Mouse (Mus musculus): ENCODE data around the gene Pnpla6.

Pnpla6 gene

DNA sequence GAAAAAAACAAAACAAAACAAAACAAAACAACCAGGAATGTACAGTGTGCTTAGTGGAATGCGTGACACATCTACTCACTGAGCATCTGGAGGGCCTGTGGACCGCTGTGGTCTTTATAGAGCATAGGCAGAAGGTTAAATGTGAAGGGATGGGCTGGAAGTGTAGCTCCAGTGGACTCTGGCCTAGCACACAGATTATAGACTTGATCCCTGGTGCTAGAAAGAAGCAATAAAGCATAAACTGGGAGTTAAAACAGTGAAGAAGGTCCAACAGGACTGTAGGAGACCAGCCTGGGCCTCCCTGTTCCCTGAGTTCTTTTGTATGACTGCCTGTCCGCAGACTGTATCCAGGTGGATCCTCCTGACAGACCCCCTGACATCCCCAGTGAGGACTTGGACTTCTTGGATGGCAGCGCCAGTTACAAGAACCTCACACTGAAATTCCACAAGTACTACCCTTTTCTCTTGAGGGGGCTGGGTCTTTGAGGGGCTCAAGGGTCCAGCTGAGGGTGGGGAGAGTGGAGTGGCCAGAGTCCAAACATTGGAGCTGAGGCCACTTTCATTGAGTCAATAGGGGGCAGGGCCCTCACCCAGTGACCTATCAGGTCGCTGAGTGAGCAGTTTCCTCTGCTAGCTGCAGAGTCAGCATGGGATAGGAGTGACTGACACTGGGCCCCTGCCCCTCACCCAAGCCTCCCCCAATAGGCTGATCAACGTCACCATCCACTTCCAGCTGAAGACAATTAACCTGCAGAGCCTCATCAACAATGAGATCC is 7.0 kb upstream of the Pnpla6 start:
- no peak for DNase-seq

DNA sequence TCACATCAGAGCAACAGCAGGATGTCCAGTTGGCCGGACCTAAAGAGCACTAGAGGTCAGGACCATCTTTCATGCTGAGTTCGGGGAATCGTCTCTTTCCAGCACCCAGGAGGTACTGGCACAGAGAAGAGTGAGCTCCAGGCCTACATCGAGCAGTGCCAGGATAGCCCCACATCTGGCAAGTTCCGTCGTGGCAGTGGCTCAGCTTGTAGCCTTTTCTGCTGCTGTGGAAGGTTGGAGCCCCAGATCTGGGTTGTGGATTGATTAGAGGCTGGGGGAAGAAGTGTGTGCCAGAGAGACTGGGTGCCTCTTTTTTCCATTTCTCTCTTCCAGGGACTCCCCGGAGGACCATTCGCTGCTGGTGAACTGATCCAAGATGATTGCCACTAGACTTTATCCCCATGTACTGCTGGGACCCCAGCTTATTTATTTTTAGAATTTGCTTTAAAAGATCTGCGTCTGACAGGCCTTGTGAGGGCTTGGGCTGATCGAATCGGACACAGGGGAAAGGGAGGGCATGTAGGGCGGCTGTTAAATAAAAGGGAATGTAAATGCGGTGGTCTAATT is 420 bp upstream of the Pnpla6 start:
- DNase-seq = peak; percentile 24

DNA sequence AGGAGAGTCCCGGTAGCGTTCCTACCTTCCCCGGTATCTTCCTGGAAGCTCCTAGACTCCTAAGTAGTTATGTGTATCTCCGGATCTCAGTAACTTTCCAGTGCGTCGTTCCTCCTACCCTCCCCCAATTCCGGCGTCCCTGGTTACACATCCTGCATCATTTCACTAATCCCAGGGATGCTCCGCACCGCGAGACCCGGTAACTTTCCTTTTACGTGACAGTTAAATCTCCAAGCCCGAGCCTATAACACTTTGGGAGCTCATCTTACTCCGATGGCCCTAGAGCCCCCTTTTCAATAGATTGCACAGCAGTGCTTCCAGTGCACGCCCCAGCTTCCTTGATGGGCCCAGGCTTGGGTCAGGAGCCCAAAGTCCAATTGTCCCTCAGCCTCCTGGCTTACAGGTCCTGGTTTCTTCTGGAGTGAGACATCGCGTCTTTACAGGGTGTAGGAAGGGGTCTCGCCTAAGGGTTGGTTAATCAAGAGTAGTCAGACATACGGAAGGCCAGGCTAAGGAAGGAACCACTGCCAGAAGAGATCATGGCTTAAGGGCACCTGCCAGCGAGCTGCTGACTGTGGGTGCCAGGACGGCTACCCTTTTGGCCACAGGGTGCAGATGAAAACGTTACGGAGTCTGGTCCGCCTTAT is 710 bp downstream of the Pnpla6 start:
- DNase-seq = peak; percentile 76

DNA sequence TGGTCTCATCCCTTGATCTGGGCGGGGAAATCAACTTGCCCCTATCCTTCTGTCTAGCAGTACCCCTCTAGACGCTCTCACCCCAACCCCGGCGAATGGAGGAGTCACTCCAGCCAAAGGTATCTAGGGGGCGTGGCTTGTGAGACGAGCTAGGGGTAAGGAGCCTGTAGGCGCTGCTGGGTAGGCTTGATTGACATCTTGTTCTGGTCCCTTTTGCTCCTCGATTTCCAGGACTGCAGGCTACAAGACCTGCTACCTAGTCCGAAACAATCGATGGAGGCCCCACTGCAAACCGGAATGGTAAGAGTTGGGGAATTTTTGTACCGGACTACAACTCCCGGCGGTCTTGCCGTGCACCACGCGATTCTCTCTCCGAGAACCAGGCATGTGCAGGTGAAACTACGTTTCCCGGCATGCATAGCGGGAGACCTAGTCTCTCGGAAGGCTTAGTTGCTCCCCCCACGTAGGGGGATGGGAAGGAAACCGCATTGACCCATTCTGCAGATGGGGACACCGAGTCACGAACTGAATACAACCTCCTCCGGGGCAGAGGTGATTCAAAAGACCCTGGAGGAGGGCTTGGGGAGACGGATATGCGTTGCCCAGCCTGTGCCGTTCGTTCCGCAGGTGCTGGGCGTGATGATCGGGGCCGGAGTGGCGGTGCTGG is 1.4 kb downstream of the Pnpla6 start:
- DNase-seq = peak; percentile 96

DNA sequence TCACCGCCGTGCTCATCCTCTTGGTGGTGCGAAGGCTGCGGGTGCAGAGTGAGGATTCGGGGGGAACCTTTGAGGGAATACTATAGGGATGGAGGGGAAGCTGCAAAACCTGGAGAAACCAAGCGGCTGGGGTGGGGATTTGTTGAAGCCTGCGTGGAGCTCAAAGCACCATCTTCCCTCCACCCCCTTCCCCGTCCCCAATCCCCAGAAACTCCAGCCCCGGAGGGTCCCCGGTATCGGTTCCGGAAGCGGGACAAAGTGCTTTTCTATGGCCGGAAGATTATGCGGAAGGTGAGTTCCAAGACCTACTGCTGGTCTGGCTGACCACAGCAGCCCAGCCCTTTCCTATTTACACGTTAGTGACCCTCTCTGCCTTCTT is 1.9 kb downstream of the Pnpla6 start:
- peak; percentile 58 for DNase-seq

DNA sequence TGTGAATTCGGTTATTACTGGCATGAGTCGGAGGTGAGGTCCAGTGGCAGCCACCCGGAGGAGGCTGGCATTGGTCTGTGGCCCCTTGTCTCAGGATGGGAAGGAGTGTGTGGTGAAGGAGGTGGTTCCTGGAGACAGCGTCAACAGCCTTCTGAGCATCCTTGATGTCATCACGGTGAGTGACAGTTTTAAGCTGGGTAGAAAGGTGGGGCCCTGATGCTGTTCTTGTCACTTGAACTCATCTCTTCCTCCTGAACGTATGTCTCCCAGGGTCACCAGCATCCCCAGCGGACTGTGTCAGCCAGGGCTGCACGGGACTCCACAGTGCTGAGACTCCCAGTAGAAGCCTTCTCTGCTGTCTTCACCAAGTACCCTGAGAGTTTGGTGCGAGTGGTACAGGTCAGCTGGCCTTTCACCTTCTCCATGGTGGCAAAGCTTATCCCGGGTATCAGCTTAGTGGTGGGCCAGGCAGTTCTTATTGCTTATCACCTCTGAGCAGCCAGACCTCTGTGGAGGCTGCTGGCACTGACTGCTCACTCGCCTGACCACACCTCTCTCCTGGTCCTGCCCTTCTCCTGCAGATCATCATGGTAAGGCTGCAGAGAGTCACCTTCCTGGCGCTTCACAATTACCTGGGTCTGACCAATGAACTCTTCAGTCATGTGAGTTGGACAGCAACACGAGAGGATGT is 7.0 kb downstream of the Pnpla6 start:
- no peak for DNase-seq

DNA sequence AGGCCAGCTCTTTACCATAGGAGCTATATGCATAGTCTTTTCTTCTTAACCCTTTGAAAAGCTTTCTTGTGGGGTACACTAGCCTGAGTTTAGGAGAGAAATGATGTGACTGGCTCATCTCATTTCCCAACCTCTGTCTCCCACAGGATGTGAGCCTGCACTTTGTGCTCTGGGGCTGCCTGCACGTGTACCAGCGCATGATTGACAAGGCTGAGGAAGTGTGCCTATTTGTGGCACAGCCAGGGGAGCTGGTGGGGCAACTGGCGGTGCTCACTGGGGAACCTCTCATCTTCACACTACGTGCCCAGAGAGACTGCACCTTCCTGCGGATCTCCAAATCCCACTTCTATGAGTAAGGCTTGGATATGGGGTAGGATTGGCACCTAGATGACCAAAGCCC is 15.6 kb downstream of the Pnpla6 start:
- no peak for DNase-seq

DNA sequence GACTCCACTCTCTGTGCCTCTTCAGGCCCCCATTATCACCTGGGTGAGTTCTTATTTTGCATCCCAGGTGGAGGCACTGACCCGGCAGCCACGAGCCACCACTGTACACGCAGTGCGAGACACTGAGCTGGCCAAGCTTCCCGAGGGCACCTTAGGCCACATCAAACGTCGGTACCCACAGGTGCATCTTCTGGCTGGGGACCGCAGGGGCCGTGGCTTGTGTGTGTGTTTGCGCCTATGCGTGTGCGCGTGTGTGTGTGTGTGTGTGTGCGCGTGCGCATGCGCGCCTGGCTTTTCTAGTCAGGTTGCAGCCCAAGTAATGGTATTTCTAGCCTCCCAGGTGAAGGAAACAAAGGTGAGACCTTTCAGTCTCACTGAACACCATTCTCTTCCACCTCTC is 16.8 kb downstream of the Pnpla6 start:
- DNase-seq = no peak

DNA sequence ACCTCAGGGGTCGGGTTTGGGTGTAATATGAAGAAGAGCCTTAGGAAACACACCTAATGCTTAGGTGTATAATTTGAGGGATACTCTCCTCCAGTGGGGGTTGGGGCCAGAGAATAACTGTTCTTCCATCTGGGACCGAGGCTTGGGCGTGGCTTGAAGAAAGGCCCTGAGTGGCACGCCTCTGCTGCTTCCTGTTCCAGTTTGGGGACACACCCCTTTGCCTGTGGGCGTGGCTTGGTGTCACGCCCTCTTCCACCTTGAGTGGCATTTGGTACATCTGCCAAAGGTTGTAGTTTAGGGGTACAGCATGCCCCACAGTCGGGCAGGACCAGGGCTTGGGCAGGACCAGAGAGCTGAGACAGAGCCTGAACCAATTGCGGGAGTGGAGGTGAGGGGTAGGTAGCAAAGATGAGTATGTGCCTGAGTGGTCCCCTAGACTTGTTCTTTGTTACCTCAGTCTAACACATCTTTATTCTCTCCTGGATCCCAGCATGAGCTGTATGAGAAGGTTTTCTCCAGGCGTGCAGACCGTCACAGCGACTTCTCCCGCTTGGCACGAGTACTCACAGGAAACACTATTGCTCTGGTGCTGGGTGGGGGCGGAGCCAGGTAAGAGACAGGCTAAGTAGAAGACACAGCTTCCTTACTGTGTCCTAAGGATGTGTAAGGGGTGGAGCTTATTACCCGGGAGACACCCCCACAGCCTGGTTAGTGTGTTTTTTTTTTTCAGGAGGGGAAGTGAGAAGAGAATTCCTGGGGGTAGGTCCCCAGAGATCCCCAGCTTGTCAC is 21.1 kb downstream of the Pnpla6 start:
- peak; percentile 13 for DNase-seq

DNA sequence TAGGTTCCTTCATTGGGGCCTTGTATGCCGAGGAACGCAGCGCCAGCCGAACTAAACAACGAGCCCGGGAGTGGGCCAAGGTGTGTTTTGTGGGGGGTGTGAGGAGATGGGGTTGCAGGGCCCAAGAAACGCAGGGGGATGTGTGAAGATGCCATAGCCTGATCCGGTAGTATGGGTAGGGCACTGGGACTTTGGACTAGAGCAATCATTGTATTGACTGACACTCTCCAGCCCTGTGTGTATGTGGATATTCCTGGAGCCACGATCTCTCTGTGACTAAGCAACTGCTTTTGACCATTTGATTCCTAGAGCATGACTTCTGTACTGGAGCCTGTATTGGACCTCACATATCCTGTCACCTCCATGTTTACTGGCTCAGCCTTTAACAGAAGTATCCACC is 21.8 kb downstream of the Pnpla6 start:
- DNase-seq = no peak

DNA sequence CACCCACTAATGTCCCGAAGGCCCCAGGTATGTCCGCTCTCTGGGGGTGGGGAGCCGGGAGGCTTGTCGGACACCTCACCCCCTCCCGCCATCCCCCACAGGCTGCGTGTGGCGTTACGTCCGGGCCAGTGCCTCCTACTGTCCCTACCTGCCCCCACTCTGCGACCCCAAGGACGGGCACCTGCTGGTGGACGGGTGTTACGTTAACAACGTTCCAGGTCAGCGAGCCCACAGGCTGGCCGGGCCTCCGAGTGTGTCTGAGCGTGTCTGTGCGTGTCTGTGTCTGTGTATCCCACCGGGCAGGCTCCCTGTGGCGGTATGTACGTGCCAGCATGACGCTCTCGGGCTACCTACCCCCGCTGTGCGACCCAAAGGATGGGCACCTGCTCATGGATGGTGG is 22.5 kb downstream of the Pnpla6 start:
- no peak for DNase-seq

DNA sequence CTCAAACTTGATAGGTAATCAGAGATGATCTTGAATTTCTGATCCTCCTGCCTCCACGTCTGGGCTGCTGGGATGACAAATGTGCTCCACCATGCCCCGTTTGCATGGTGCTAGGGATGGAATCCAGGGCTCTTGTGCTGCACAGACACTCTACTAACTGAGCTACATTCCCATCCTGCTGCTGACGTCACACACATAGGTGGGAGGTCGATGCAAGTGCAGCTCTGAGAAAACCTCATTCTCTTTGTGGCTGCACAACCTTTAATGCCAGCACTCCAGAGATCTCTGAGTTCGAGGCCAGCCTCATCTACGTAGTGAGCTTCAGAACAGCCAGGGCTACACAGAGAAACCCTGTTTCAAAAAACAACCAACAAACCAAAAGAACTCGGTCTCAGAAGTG is 24.0 kb downstream of the Pnpla6 start:
- DNase-seq = no peak

DNA sequence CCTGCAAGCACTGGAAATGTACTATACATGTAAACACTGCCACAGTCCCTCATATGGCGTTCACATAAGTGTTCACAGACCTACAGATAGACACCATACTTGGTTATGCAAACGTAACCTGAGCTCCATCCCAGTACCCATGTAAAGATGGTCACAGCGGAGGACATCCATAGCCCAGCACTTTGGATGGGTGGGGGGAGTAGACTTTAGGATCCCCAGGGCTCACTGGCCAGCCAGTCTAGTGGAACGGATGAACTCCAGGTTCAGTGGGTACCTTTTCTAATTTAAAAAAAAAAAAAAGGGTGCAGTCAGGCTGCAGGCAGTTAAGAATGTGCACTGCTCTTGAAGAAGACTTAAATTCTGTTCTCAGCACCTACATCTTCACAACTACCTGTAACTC is 24.9 kb downstream of the Pnpla6 start:
- no peak for DNase-seq

DNA sequence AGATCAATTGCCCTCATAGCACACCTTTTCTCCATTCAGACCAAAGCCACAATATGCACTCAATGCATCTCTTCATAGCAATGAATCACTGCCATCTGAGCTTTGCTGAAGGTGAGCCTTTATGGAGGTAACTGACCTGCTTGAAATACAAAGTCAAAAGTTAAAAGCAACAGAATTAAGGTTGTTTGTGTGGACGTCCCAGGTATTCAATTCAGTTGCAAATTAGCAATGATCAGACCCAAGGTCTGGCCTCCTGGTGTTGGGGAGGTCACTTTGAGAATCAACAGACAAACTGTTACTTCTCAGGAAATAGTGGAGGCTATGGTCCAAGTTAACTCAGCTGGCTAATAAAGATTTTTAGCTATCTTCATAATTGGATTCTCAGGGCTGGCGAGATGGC is 31.3 kb downstream of the Pnpla6 start:
- no peak for DNase-seq

DNA sequence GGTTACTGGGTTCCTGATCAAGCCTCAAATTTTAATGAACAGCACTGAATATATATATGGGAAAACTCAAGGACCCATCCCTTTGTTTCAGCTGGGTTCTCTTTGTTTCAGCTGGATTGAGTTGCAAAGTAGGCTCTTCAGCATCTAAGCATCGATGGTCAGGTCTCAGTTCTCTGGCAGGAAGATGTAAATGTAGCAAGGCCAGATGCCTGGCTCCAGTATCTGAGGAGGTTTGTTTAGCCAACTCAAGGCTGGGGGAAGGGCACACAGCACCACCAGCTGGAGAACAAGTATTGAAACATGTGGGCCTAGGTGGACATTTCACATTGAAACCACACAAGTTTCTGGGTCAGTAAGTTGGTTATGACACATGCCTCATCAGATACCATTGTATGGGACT is 37.1 kb downstream of the Pnpla6 start:
- DNase-seq = no peak

DNA sequence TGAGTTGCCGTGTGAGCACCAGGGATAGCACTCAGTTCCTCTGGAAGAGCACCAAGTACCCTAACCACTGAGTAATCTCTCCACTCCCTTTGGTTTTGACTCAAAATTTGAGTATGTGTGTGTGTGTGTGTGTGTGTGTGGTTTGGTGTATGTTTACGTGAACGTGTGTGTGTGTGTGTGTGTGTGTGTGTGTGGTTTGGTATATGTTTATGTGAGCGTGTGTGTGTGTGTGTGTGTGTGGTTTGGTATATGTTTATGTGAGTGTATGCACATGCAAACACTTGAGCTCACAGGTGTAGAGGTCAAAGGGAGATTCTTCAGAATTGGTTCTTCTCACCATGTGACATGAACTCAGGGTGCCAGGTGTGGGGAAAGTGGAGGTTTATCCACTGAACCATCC is 40.9 kb downstream of the Pnpla6 start:
- DNase-seq = no peak

DNA sequence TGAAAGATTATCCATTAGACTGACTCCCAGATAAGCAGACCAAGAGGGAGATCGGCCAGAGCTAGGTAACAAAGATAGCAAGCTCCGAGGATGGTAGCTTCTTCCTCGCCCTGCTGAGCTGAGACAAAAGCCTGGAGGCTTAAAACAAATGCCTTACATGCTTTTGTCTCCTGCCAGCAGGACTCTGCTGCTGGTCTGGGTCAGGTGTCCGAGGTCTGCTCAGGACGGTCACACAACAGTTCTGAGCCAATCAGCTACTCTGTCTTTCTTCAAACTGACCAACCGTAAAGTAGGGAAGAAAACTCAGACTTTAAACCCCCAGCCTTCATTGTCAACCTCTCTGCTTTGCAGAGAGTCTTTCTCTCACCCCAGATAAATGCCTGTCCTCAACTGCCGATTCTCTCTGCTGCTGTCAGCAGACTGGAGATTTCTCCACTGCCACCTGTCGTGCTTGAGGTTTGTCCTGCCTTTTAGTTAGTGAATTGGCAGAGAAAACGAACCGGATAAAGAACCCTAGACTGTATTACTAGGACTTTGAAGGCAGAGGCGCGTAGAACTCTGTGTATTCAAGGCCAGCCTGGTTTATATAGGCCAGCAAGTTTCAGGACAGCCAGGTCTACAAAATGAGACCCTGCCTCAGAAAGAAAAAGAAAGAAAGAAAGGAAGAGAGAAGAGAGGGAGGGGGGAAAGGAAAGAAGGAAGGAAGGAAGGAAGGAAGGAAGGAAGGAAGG is 52.6 kb downstream of the Pnpla6 start, which contains the start of gene C330021F23Rik:
Gene C330021F23Rik (plus strand): TSS at position 350 of the 731 bp plus-strand sequence.
- peak; percentile 39 for DNase-seq

DNA sequence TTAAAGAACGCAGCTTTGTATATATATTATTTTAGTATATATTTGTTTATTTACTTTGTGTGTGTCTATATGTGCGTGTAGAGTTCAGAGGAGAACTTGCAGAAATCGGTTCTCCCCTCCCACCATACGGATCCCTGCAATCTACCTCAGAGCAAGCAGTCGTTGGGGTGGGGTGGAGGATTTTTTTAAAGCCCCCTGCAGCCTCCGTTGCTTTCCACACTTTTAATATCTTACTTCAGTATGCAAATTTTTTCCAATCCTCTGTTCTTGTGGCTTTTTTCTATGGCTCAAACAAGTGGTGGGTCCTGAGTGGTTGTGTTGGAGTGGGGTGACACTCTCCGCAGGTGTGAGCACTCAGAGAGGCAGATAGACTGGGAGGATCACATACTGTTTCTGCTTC is 53.2 kb downstream of the Pnpla6 start:
- DNase-seq = no peak

DNA sequence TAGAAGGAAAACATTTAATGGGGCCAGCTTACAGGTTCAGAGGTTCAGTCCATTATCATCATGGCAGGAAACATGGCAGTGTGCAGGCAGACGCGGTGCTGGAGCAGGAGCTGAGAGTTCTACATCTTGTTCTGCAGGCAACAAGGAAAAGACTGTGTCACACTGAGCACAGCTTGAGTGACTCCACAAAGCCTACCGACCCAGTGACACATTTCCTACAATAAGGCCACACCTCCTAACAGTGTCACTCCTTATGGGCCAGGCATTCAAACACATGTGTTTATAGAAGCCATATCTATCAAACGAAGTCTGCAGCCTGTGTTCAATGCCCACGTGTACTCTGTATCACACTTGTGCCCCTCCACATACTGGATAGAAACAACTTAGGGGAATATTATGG is 54.6 kb downstream of the Pnpla6 start:
- DNase-seq = no peak

DNA sequence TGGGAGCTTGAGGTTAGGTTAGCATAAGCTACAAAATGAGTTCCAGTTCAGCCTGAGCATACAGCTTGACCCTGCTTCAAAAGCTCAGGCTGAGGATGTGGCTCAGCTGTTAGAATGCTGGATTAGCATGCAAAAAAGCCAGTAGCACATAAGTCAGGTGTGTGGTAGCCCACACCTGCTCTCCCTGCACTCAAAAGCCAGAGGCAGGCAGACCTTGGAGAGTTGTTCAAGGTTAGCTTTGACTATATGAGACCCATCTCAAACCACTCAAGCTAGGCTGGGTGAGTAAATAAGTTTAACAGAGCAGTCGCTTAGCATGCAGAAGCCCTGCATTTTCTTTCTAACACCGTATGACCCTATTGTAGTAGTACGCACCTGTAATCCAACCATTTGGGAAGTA is 59.4 kb downstream of the Pnpla6 start:
- no peak for DNase-seq

DNA sequence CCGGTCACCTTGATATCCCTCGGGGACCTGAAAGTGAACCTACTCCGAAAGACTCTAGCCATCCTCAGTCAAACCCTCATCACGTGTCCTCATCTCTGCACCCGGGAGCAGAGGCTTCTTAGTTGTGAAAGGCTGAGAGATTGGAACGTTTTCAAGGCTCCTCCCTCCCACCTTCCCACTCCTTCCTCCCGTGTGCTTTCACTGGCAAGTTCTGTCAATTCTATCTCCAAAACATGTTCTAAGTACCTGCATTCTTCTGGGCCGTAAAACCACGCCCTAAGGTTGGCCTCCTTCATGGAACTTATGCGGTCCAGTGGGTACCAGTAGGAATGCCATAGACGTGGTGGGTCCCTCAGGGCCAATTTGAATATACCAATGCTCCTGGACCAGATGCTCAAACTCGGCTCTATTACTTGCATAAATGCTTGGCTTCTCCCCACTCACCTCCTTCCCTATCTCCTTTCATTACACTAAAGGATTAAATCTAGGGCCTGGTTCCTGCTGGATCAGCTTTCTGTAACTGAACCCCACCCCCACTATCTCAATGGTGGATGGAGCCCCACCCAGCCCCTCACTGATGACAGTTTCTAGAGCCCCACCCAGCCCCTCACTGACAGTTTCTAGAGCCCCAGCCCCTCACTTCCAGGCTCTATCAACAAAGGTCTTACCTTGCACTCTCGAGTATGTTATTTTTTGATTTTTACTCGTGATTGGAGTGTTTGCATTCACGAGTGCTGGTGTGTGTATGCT is 61.2 kb downstream of the Pnpla6 start:
- no peak for DNase-seq

Measured in kidney, postnatal 10 days (tissue).